Mouse (Mus musculus) myocyte (in vitro differentiated cells): ENCODE results near the gene Exo5. TPM values are rescaled to one million over a fixed set of nuclear protein-coding genes. Genes with fewer than 3 reads are reported as not detected.

Experiments used
- H3K27me3 ChIP-seq: one replicate; pipeline ENCODE4 v1.6.1; 2011; ENCODE audit not compliant: control insufficient read depth, insufficient read depth, insufficient read length
- H3K36me3 ChIP-seq: one replicate; pipeline ENCODE4 v1.6.1; 2011; ENCODE audit not compliant: control insufficient read depth, insufficient read depth
- H3K4me2 ChIP-seq: one replicate; pipeline ENCODE4 v1.6.1; 2011; ENCODE audit warnings: low read depth, control low read depth
- H3K4me3 ChIP-seq: one replicate; pipeline ENCODE4 v1.5.1; 2011; ENCODE audit warnings: mild to moderate bottlenecking, control low read depth, moderate library complexity
- H3K79me2 ChIP-seq: one replicate; pipeline ENCODE4 v1.6.1; 2011; ENCODE audit not compliant: control insufficient read depth, insufficient read depth
- H3ac ChIP-seq: one replicate; pipeline ENCODE4 v1.6.1; 2011; ENCODE audit not compliant: control insufficient read depth, insufficient read length
- CEBPB ChIP-seq: IDR thresholded peaks from 2 replicates; pipeline ENCODE4 v1.6.1; 2011; ENCODE audit warnings: mild to moderate bottlenecking, moderate library complexity; ENCODE audit not compliant: poor library complexity, insufficient read depth, severe bottlenecking
- E2F4 ChIP-seq: IDR thresholded peaks from one replicate; pipeline ENCODE4 v1.6.1; 2011; ENCODE audit warnings: mild to moderate bottlenecking, control low read depth, moderate library complexity; ENCODE audit not compliant: insufficient read depth
- MAX ChIP-seq: IDR thresholded peaks from one replicate; pipeline ENCODE4 v1.6.1; 2011; ENCODE audit warnings: low read depth, mild to moderate bottlenecking, control low read depth
- MYOD1 ChIP-seq, 3 experiments: IDR thresholded peaks; one replicate each; pipeline ENCODE4 v1.6.1; 2011; ENCODE audit warnings: control low read depth in 2 of 3, low read depth in 2 of 3, mild to moderate bottlenecking in 2 of 3, moderate library complexity in 1 of 3; ENCODE audit not compliant: insufficient read length in 2 of 3, control insufficient read depth in 1 of 3
- MYOG ChIP-seq, 3 experiments: IDR thresholded peaks; one replicate each; pipeline ENCODE4 v1.6.1; 2011; ENCODE audit warnings: control low read depth in 2 of 3, low read depth in 2 of 3, mild to moderate bottlenecking in 2 of 3; ENCODE audit not compliant: insufficient read length in 2 of 3, control insufficient read depth in 1 of 3, insufficient read depth in 1 of 3
- POLR2A ChIP-seq: IDR thresholded peaks from one replicate; pipeline ENCODE4 v1.6.1; 2011; ENCODE audit warnings: low read depth, mild to moderate bottlenecking, control low read depth, moderate library complexity; ENCODE audit not compliant: insufficient read length
- POLR2AphosphoS2 ChIP-seq: IDR thresholded peaks from one replicate; pipeline ENCODE4 v1.6.1; 2011; ENCODE audit warnings: low read depth, control low read depth; ENCODE audit not compliant: insufficient read length
- REST ChIP-seq: IDR thresholded peaks from one replicate; pipeline ENCODE4 v1.6.1; 2011; ENCODE audit warnings: mild to moderate bottlenecking, control low read depth, moderate library complexity; ENCODE audit not compliant: insufficient read depth, insufficient read length
- SRF ChIP-seq: IDR thresholded peaks from one replicate; pipeline ENCODE4 v1.6.1; 2011; ENCODE audit warnings: low read depth; ENCODE audit not compliant: control insufficient read depth, insufficient read length
- TCF12 ChIP-seq: IDR thresholded peaks from one replicate; pipeline ENCODE4 v1.6.1; 2011; ENCODE audit warnings: mild to moderate bottlenecking, control low read depth; ENCODE audit not compliant: poor library complexity, insufficient read depth, severe bottlenecking
- TCF3 ChIP-seq: IDR thresholded peaks from one replicate; pipeline ENCODE4 v1.6.1; 2011; ENCODE audit warnings: low read depth, control low read depth; ENCODE audit not compliant: insufficient read length
- USF1 ChIP-seq: IDR thresholded peaks from one replicate; pipeline ENCODE4 v1.6.1; 2011; ENCODE audit warnings: low read depth, mild to moderate bottlenecking, control low read depth, moderate library complexity
- polyA plus RNA-seq: library from polyadenylated mRNA; unstranded; fragments of >200 nt; fragmentation: generic; extraction: Trizol; gene quantifications from one replicate; pipeline ENCODE4 v1.2.1, GENCODE M21; 2012; ENCODE audit warnings: missing spikeins

The Exo5 gene
- polyA plus RNA-seq, 1 experiment: 6.3 TPM

- Histone ChIP-seq H3K27me3 (no peaks in the 10 kb centered on the region), H3K79me2 (no peaks in the 10 kb centered on the region), H3ac (peak overlapping the region; percentile 37), H3K4me3 (peak overlapping the region; percentile 49), H3K4me2 (peak overlapping the region; percentile 100), H3K36me3 (peaks cover 4% of the 10 kb centered on the region)
- TF ChIP-seq USF1 (no peak), MAX (no peak), REST (no peak), CEBPB (no peak), POLR2A (no peak), POLR2AphosphoS2 (no peak)
Measured at GRCm38 (mm10) chr4:120950763-120951427, 26.1 kb upstream of the Exo5 start.

GRCm38 (mm10) chr4:120948938-120949337 lies 24.1 kb upstream of the Exo5 start:
- Histone ChIP-seq H3K27me3 (no peaks in the 10 kb centered on the region), H3ac (no peak overlapping the region), H3K79me2 (no peaks in the 10 kb centered on the region), H3K4me2 (no peak overlapping the region), H3K4me3 (no peak overlapping the region), H3K36me3 (peaks cover 4% of the 10 kb centered on the region)
- TF ChIP-seq MYOD1 (IDR thresholded peaks at IDR 0.05; ENCODE audit: control insufficient read depth in 1 of 3, insufficient read length in 2 of 3, low read depth in 2 of 3): no peak
- no peak for TF ChIP-seq MAX
- no peak for TF ChIP-seq E2F4
- TF ChIP-seq CEBPB: no peak
- TF ChIP-seq REST: no peak
- TF ChIP-seq TCF12: no peak
- no peak for TF ChIP-seq TCF3

GRCm38 (mm10) chr4:120935006-120935405 lies 10.2 kb upstream of the Exo5 start:
- Histone ChIP-seq H3K36me3 (peaks cover 10% of the 10 kb centered on the region), H3K79me2 (no peaks in the 10 kb centered on the region), H3K4me3 (no peak overlapping the region), H3K4me2 (no peak overlapping the region), H3ac (no peak overlapping the region), H3K27me3 (no peaks in the 10 kb centered on the region)
- TF ChIP-seq POLR2A (no peak), CEBPB (no peak), USF1 (no peak), TCF12 (no peak), MAX (no peak), E2F4 (no peak), MYOD1 (IDR thresholded peaks at IDR 0.05; ENCODE audit: control insufficient read depth in 1 of 3, insufficient read length in 2 of 3, low read depth in 2 of 3) (no peak), TCF3 (no peak), MYOG (IDR thresholded peaks at IDR 0.05; ENCODE audit: control insufficient read depth in 1 of 3, insufficient read depth in 1 of 3, insufficient read length in 2 of 3, low read depth in 2 of 3) (no peak), POLR2AphosphoS2 (no peak), SRF (no peak), REST (no peak)

- no peak overlapping the region for H3K4me2 ChIP-seq
Measured at GRCm38 (mm10) chr4:120930736-120931135, 5.9 kb upstream of the Exo5 start.

GRCm38 (mm10) chr4:120928686-120929085 lies 3.9 kb upstream of the Exo5 start:
- Histone ChIP-seq H3K4me3 (no peak overlapping the region), H3ac (no peak overlapping the region), H3K79me2 (peaks cover 10% of the 10 kb centered on the region), H3K4me2 (no peak overlapping the region), H3K27me3 (no peaks in the 10 kb centered on the region), H3K36me3 (no peaks in the 10 kb centered on the region)
- TF ChIP-seq TCF3 (no peak), POLR2A (no peak), MYOD1 (IDR thresholded peaks at IDR 0.05; ENCODE audit: control insufficient read depth in 1 of 3, insufficient read length in 2 of 3, low read depth in 2 of 3) (no peak), MYOG (IDR thresholded peaks at IDR 0.05; ENCODE audit: control insufficient read depth in 1 of 3, insufficient read depth in 1 of 3, insufficient read length in 2 of 3, low read depth in 2 of 3) (no peak), TCF12 (no peak), REST (no peak), USF1 (no peak), MAX (no peak), SRF (no peak), CEBPB (no peak)

More at GRCm38 (mm10) chr4:120930736-120931135, 5.9 kb upstream of the Exo5 start:
- Histone ChIP-seq H3K36me3 (peaks cover 10% of the 10 kb centered on the region), H3K4me3 (no peak overlapping the region), H3K27me3 (no peaks in the 10 kb centered on the region), H3K79me2 (no peaks in the 10 kb centered on the region), H3ac (no peak overlapping the region)
- TF ChIP-seq CEBPB (no peak), MAX (no peak), POLR2A (no peak), POLR2AphosphoS2 (no peak), MYOG (IDR thresholded peaks at IDR 0.05; ENCODE audit: control insufficient read depth in 1 of 3, insufficient read depth in 1 of 3, insufficient read length in 2 of 3, low read depth in 2 of 3) (no peak), USF1 (no peak), TCF3 (no peak), TCF12 (no peak), E2F4 (no peak), SRF (no peak), MYOD1 (IDR thresholded peaks at IDR 0.05; ENCODE audit: control insufficient read depth in 1 of 3, insufficient read length in 2 of 3, low read depth in 2 of 3) (no peak), REST (no peak)
